ENCODE assay signal across 24 mouse cellular contexts in the genomic region with DNA sequence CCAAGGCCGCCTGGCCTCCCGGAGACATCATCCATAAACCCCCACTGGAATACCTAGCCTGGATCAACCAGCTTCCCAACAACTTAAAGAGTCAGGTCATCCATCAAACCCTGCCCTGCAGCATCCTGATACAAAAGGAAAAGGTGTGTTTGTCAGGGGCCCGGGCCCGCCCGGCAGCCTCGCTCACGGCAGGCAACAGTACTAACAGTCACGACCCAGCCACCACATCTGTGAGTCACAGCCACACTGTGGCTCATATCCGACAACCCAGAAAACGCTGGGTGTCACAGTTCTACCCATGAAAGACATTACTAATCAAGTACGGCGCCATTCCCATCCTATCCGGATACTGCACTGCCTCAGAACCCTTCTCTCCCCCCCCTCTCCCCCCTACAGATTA. TPM values are rescaled to one million over a fixed set of nuclear protein-coding genes. Genes with fewer than 3 reads are reported as not detected.
DNase-seq lines count a peak whose midpoint lies in the region; ATAC-seq lines count a peak whose summit lies in the region.
"Had no signal": no experiment of that assay in that cellular context is flagged by ENCODE, and none has a peak within 500 bp of the region (broad histone marks: within the 10 kb centered on the region; RNA-seq: fewer than 3 reads in every experiment).

No protein-coding gene starts in this region.

- no peaks in the 10 kb centered on the region for H3K9me3 ChIP-seq in midbrain, embryonic 11.5 days (ENCODE audit: control insufficient read depth, low read length)
- no peaks in the 10 kb centered on the region for H3K9me3 ChIP-seq in midbrain, embryonic 13.5 days
- H3K9me3 ChIP-seq: embryonic facial prominence, embryonic 10.5 days; embryonic facial prominence, embryonic 12.5 days; forebrain, embryonic 13.5 days; forebrain, embryonic 15.5 days; G1E had no signal

- no peak overlapping the region for H3K4me2 ChIP-seq in midbrain, embryonic 11.5 days
- no peak overlapping the region for H3K4me2 ChIP-seq in midbrain, embryonic 13.5 days (replicated peaks)
- H3K4me2 ChIP-seq: embryonic facial prominence, embryonic 12.5 days; forebrain, embryonic 13.5 days; forebrain, embryonic 15.5 days had no signal

- no peaks in the 10 kb centered on the region; the same call in 1 of the 2 replicates for H3K36me3 ChIP-seq in midbrain, embryonic 11.5 days (ENCODE audit: control insufficient read depth, insufficient read depth, low read length)
- H3K36me3 ChIP-seq in midbrain, embryonic 13.5 days: no peaks in the 10 kb centered on the region
- H3K36me3 ChIP-seq: embryonic facial prominence, embryonic 10.5 days; embryonic facial prominence, embryonic 12.5 days; forebrain, embryonic 15.5 days; G1E had no signal

- no peak overlapping the region for H3K27ac ChIP-seq in midbrain, embryonic 11.5 days (ENCODE audit: low read depth, low read length)
- H3K27ac ChIP-seq in midbrain, embryonic 13.5 days: no peak overlapping the region
- H3K27ac ChIP-seq: embryonic facial prominence, embryonic 10.5 days; embryonic facial prominence, embryonic 12.5 days; forebrain, embryonic 13.5 days; forebrain, embryonic 15.5 days had no signal

- no peak overlapping the region for H3K9ac ChIP-seq in midbrain, embryonic 11.5 days (ENCODE audit: low read length)
- no peak overlapping the region for H3K9ac ChIP-seq in midbrain, embryonic 13.5 days (replicated peaks)
- H3K9ac ChIP-seq: embryonic facial prominence, embryonic 12.5 days; forebrain, embryonic 13.5 days; forebrain, embryonic 15.5 days; forebrain, postnatal 0 days had no signal

- no peak overlapping the region for H3K4me3 ChIP-seq in midbrain, embryonic 11.5 days (ENCODE audit: low read depth, low read length)
- H3K4me3 ChIP-seq in midbrain, embryonic 13.5 days (replicated peaks): no peak overlapping the region
- H3K4me3 ChIP-seq: embryonic facial prominence, embryonic 10.5 days; embryonic facial prominence, embryonic 12.5 days; forebrain, embryonic 13.5 days; forebrain, embryonic 15.5 days had no signal

- DNase-seq in midbrain, embryonic 11.5 days (ENCODE audit: low spot score, missing footprints): peak; percentile 77
- DNase-seq in 3134 (ENCODE audit: extremely low read depth, insufficient read length, low spot score): peak; percentile 54
- peak; percentile 27 for DNase-seq in brain, adult 2 months (ENCODE audit: low read depth, low spot score)
- no peak for DNase-seq in frontal cortex, postnatal 36 days (ENCODE audit: low spot score in 2 of 2)
- DNase-seq in lung, postnatal 36 days: no peak
- DNase-seq: adrenal gland, adult 2 months; adrenal gland, postnatal 10 days; adrenal gland, postnatal 25 days; B cell, adult 2 months; cerebellum, adult 11-12 months; cerebellum, adult 2 months; cerebellum, adult 9-10 months; cerebellum, postnatal 10 days; cerebellum, postnatal 25 days; forebrain, postnatal 0 days had no signal

- ATAC-seq in midbrain, embryonic 11.5 days (ENCODE audit: low FRiP score): no peak
- ATAC-seq in midbrain, embryonic 13.5 days: no peak
- ATAC-seq: CD4-positive, CD25-positive, alpha-beta regulatory T cell, adult 4 months; forebrain, embryonic 13.5 days; forebrain, embryonic 15.5 days; forebrain, postnatal 0 days had no signal

- 95% methylated on average over 13 of the region's 13 CpGs for WGBS in midbrain, embryonic 11.5 days
- WGBS in midbrain, embryonic 13.5 days: 90% methylated on average over 13 of the region's 13 CpGs

- H3K27me3 ChIP-seq in midbrain, embryonic 11.5 days (ENCODE audit: control insufficient read depth, insufficient read depth, low read length): no peaks in the 10 kb centered on the region
- 0 out of 2 replicates have a peak, but pooled peaks cover 3% of the 10 kb centered on the region for H3K27me3 ChIP-seq in midbrain, embryonic 13.5 days
- H3K27me3 ChIP-seq: forebrain, embryonic 13.5 days; forebrain, embryonic 15.5 days had no signal

- no peaks in the 10 kb centered on the region for H3K4me1 ChIP-seq in midbrain, embryonic 11.5 days (ENCODE audit: control insufficient read depth, insufficient read depth, low read length)
- H3K4me1 ChIP-seq in midbrain, embryonic 13.5 days (replicated peaks): no peaks in the 10 kb centered on the region
- H3K4me1 ChIP-seq: embryonic facial prominence, embryonic 12.5 days; forebrain, embryonic 13.5 days; forebrain, embryonic 15.5 days had no signal

RNA-seq across cellular contexts. Expression of a gene that starts 9.2 kb away (rescaled TPM):
- polyA plus RNA-seq in midbrain, embryonic 11.5 days (2014; fragmentation: Nextera tagmentation; extraction: Ambion mirVana): not detected in 2 replicates
- not detected in 2 replicates for polyA plus RNA-seq in midbrain, embryonic 13.5 days (2015; fragmentation: Nextera tagmentation; extraction: Ambion mirVana)
- polyA plus RNA-seq: adrenal gland, adult 2 months; CD4-positive, CD25-positive, alpha-beta regulatory T cell, adult 4 months; cerebellum, adult 2 months; embryonic facial prominence, embryonic 10.5 days; embryonic facial prominence, embryonic 12.5 days; embryonic facial prominence, embryonic 14.5 days; forebrain, embryonic 11.5 days; forebrain, embryonic 13.5 days; forebrain, embryonic 15.5 days; forebrain, postnatal 0 days; G1E had no signal

RNA-seq across cellular contexts. Expression of a gene that starts 45.6 kb away (rescaled TPM):
- not detected in 2 replicates for polyA plus RNA-seq in midbrain, embryonic 11.5 days (2014; fragmentation: Nextera tagmentation; extraction: Ambion mirVana)
- polyA plus RNA-seq in midbrain, embryonic 13.5 days (2015; fragmentation: Nextera tagmentation; extraction: Ambion mirVana): 0.24 and 0.28 TPM in 2 replicates
- polyA plus RNA-seq: adrenal gland, adult 2 months; CD4-positive, CD25-positive, alpha-beta regulatory T cell, adult 4 months; forebrain, embryonic 11.5 days; G1E had no signal

RNA-seq across cellular contexts. Expression of a gene that starts 47.1 kb away (rescaled TPM):
- 4.4 and 6.1 TPM in 2 replicates for polyA plus RNA-seq in midbrain, embryonic 11.5 days (2014; fragmentation: Nextera tagmentation; extraction: Ambion mirVana)
- polyA plus RNA-seq in midbrain, embryonic 13.5 days (2015; fragmentation: Nextera tagmentation; extraction: Ambion mirVana): 7.3 and 10.8 TPM in 2 replicates

RNA-seq across cellular contexts. Expression of a gene that starts 47.6 kb away (rescaled TPM):
- 0.81 and 0.97 TPM in 2 replicates for polyA plus RNA-seq in midbrain, embryonic 11.5 days (2014; fragmentation: Nextera tagmentation; extraction: Ambion mirVana)
- polyA plus RNA-seq in midbrain, embryonic 13.5 days (2015; fragmentation: Nextera tagmentation; extraction: Ambion mirVana): 0.84 and 1.5 TPM in 2 replicates

RNA-seq across cellular contexts. Expression of a gene that starts 48.6 kb away (rescaled TPM):
- 0.11 and 0.19 TPM in 2 replicates for polyA plus RNA-seq in midbrain, embryonic 11.5 days (2014; fragmentation: Nextera tagmentation; extraction: Ambion mirVana)
- polyA plus RNA-seq in midbrain, embryonic 13.5 days (2015; fragmentation: Nextera tagmentation; extraction: Ambion mirVana): 0.10 and 0.26 TPM in 2 replicates
- polyA plus RNA-seq: adrenal gland, adult 2 months; CD4-positive, CD25-positive, alpha-beta regulatory T cell, adult 4 months; forebrain, embryonic 11.5 days; forebrain, postnatal 0 days; G1E had no signal

Comparison
In these comparisons a context has a peak if more than half of its experiments do, and no peak if none do; other contexts are left out.
1. DNase-seq: peak in midbrain, embryonic 11.5 days (single experiment), 3134 (single experiment) and brain, adult 2 months (single experiment); none in frontal cortex, postnatal 36 days (0 of 2) and lung, postnatal 36 days (single experiment).